Mouse (Mus musculus) brain, embryonic 14.5 days (tissue): ENCODE results near the gene Glp2r. TPM values are rescaled to one million over a fixed set of nuclear protein-coding genes. Genes with fewer than 3 reads are reported as not detected.

Experiments used
- DNase-seq: peaks from one replicate; pipeline ENCODE4 v3.0.0-alpha.2; 2011; ENCODE audit warnings: low read depth
- CTCF ChIP-seq: fragments of 200-500 bp; IDR thresholded peaks from 2 replicates; pipeline ENCODE4 v1.5.1; 2012; ENCODE audit warnings: inconsistent platforms, mild to moderate bottlenecking, moderate library complexity, borderline replicate concordance; ENCODE audit not compliant: insufficient read depth, insufficient read length; ENCODE audit errors: extremely low read depth
- POLR2A ChIP-seq: fragments of 200-500 bp; IDR thresholded peaks from 2 replicates; pipeline ENCODE4 v1.6.1; 2012; ENCODE audit warnings: mild to moderate bottlenecking, inconsistent platforms, borderline replicate concordance; ENCODE audit not compliant: poor library complexity, insufficient read depth, insufficient read length, severe bottlenecking; ENCODE audit errors: extremely low read depth
- polyA plus RNA-seq: library from polyadenylated mRNA; depleted of rRNA; stranded (reverse); fragments of >200 nt; gene quantifications from 2 replicates; pipeline ENCODE4 v1.2.3, GENCODE M21; 2012

Glp2r gene
- polyA plus RNA-seq, 1 experiment = 0.05 TPM

DNA sequence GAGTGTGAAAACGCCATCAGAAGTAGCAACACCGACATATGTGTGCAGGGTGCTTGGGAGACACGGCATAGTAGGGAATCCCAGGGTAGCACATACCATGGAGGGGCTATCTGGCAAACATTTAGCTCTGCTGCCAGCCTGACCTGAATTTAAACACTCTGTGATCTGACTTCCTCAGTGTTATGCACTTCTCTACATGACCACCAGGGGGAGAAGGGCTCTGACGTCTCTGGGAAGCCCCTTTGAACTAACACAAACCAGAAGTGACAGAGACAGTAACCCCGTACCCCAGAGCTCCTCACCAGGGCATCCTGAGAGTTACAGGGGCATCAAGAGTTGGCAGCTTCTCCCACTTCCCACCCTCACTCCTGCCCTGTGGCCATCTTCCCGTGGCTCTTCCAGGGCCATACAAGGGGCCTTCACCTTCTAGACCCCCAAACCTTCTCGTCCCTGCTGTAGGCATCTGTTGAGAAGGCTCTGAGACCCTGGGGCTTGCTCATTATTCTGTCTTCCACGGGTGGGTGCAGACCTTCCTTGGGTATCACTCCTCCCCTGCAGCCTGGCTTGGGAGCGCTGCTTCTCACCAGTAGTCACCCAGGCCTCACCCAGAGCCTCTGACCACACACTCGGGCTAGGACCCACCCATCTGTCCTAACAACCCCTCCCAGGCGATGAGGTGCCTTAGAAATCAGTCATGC is 113.1 kb downstream of the Glp2r start:
- peak; percentile 70 for DNase-seq
- peak; percentile 74 for TF ChIP-seq CTCF
- TF ChIP-seq POLR2A = no peak

- no peak for DNase-seq
- TF ChIP-seq CTCF = no peak
- no peak for TF ChIP-seq POLR2A
These were observed 114.1 kb downstream of the Glp2r start for GRCm38 (mm10) chr11:67656811-67657210.

GRCm38 (mm10) chr11:67656366-67656765 is 114.6 kb downstream of the Glp2r start:
- TF ChIP-seq CTCF (no peak), POLR2A (no peak)
- DNase-seq = no peak

GRCm38 (mm10) chr11:67655236-67655959 is 115.6 kb downstream of the Glp2r start:
- TF ChIP-seq POLR2A = no peak
- TF ChIP-seq CTCF = no peak
- DNase-seq = peak; percentile 72

GRCm38 (mm10) chr11:67654514-67654913 is 116.4 kb downstream of the Glp2r start:
- TF ChIP-seq POLR2A = no peak
- TF ChIP-seq CTCF = no peak
- DNase-seq = no peak

- TF ChIP-seq CTCF = no peak
- TF ChIP-seq POLR2A = no peak
- no peak for DNase-seq
These were observed 117.3 kb downstream of the Glp2r start for GRCm38 (mm10) chr11:67653521-67654090.

GRCm38 (mm10) chr11:67652893-67653255 is 118.1 kb downstream of the Glp2r start:
- no peak for DNase-seq
- TF ChIP-seq CTCF = no peak
- no peak for TF ChIP-seq POLR2A

DNA sequence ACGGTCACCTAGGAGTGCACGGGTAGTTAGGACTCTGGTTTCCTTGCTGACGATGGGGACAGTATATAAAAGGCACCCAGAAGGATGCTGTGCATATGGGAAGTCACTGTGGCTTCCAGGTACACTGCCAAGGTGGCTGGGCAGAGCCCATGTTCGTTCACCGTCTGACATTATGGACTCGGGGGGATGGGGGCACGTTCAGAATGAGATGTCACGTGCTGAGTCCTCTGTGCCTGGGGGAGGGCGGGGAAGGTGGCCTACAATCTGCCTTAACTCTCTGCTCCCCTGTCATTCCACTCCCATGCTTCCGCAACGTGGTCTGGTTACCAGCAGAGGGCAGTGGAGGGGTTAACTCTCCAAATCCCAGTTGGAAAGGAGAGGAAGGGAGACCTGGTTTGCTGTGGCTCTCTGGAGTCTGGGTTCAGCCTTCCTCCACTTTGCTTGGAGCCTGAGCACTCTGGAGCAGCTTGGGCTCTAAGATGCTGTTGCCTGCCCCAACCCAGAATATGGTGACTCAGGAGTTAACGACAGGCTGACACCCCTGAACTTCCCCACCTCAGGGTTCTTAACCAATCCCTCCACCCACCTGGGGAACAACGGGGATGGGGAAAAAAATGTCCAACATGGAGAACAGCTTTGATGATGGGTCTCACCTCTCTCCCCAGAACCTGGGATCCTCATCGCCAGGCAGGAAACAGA is 118.6 kb downstream of the Glp2r start:
- DNase-seq = peak; percentile 71
- TF ChIP-seq POLR2A = no peak
- peak; percentile 84 for TF ChIP-seq CTCF

GRCm38 (mm10) chr11:67651731-67652130 is 119.2 kb downstream of the Glp2r start:
- DNase-seq = no peak
- TF ChIP-seq CTCF (no peak), POLR2A (no peak)

DNA sequence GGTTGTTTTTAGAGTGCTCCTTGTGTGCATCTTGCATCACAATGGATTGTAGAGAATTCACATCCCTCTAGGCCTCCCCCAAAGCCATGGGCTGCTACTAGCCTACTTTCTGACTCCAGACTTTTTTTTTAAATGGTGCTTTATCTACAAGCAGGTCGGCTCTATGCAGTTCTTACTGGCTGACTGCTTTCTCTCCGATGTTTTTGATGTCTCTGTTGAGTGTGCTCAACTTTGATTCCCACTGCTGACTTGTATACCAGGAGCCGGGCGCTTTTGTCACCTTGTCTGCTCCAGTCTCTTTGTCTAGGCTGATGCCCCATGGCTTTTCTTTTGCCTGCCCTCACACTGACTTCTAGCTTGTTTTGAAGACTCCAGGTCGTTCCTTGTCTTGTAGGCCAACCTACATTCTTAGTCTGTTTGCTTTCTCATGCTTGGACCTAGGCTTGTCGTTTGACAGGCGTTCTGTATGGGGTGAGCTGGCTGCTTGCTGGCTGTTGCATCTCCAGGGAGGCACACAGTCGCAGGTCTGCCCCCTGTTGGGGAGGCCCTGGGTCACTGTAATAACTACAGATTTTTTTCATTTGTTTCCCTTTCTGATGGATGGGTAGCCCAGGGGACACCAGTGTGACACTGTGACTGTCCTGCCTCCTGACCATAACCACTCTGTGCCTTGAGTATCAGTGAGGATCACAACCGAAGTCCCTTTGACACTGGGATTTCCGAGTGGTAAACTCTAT is 120.8 kb downstream of the Glp2r start:
- no peak for DNase-seq
- no peak for TF ChIP-seq POLR2A
- no peak for TF ChIP-seq CTCF

- DNase-seq = peak; percentile 57
- no peak for TF ChIP-seq CTCF
- TF ChIP-seq POLR2A = no peak
These were observed 122.1 kb downstream of the Glp2r start for GRCm38 (mm10) chr11:67648651-67649407.

GRCm38 (mm10) chr11:67647745-67648144 is 123.2 kb downstream of the Glp2r start:
- TF ChIP-seq POLR2A (no peak), CTCF (peak; percentile 91)

More at GRCm38 (mm10) chr11:67647745-67648144, 123.2 kb downstream of the Glp2r start:
- peak; percentile 77 for DNase-seq
